Mouse (Mus musculus): ENCODE data around the gene Asap3.

DNA sequence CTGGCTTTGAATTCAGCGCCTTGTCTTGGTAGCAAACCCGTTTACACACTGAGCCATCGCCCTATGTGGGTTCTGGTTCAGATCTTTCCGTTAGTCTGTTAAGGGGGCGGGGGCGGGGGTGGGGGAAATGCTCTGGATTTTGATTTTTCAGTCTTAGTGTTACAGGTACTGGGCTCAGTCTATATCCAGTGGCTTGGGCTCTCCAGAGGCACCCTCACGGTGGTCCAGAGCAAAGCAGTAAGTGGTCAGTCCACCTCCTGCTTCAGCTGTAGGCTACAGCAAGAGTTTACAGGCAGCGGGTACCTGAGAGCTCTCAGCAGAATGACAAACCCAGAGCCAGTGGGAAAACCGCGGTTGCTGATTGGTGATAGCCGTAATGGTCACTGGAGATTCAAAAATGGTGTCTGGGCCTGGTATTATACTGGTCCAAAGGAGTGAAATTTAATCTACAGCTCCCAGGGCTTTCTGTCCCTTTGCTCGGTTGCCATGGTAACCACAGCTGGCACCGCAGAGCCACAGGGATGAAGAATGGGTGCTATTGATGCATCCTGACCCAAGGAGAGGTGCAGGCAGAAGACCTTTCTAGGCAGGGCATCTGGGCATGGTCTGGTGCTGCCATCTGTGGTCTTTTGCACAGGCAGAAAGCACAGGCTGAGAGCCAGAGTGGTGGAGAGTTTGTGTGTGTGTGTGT is 17.5 kb downstream of the Asap3 start:
- TF ChIP-seq CTCF (IDR thresholded peaks at IDR 0.05; ENCODE audit: low read depth) (no peak), EP300 (IDR thresholded peaks at IDR 0.05; ENCODE audit: low read depth) (no peak)

All from liver, embryonic 14.5 days (tissue).